Mouse (Mus musculus): ENCODE measurements around the gene Krt20. TPM values are rescaled to one million over a fixed set of nuclear protein-coding genes. Genes with fewer than 3 reads are reported as not detected.

Gene Krt20
- polyA plus RNA-seq, 1 experiment from 2014 or later = 0.35 TPM

Other genes with a start within 250 kb of the Krt20 start
- 366 and 375 TPM in 2 replicates for gene Smarce1, start 207.1 kb downstream of the Krt20 start, polyA plus RNA-seq (2016; fragmentation: Nextera tagmentation; extraction: Ambion mirVana)
- gene Krt222, start 194.1 kb downstream of the Krt20 start, polyA plus RNA-seq (2016; fragmentation: Nextera tagmentation; extraction: Ambion mirVana) = 0.98 and 1.5 TPM in 2 replicates
- gene Krt24, start 152.9 kb downstream of the Krt20 start, polyA plus RNA-seq (2016; fragmentation: Nextera tagmentation; extraction: Ambion mirVana) = not detected in 2 replicates
- not detected in 2 replicates for gene Krt25, start 115.2 kb downstream of the Krt20 start, polyA plus RNA-seq (2016; fragmentation: Nextera tagmentation; extraction: Ambion mirVana)
- gene Krt26, start 100.2 kb downstream of the Krt20 start, polyA plus RNA-seq (2016; fragmentation: Nextera tagmentation; extraction: Ambion mirVana) = 0.27 and 0.30 TPM in 2 replicates
- gene Krt27, start 87.0 kb downstream of the Krt20 start, polyA plus RNA-seq (2016; fragmentation: Nextera tagmentation; extraction: Ambion mirVana) = not detected in 2 replicates
- gene Krt28, start 63.2 kb downstream of the Krt20 start, polyA plus RNA-seq (2016; fragmentation: Nextera tagmentation; extraction: Ambion mirVana) = 0.21 and 0.27 TPM in 2 replicates
- 32.7 and 39.8 TPM in 2 replicates for gene Krt10, start 48.8 kb downstream of the Krt20 start, polyA plus RNA-seq (2016; fragmentation: Nextera tagmentation; extraction: Ambion mirVana)
- gene Krt12, start 15.9 kb downstream of the Krt20 start, polyA plus RNA-seq (2016; fragmentation: Nextera tagmentation; extraction: Ambion mirVana) = 0.12 TPM in 1 of 2 replicates, not detected in the other
- gene Krt23, start 55.0 kb upstream of the Krt20 start, polyA plus RNA-seq (2016; fragmentation: Nextera tagmentation; extraction: Ambion mirVana) = 0.22 TPM in 1 of 2 replicates, not detected in the other
- not detected in 2 replicates for gene Krt39, start 83.2 kb upstream of the Krt20 start, polyA plus RNA-seq (2016; fragmentation: Nextera tagmentation; extraction: Ambion mirVana)
- gene Krt40, start 105.0 kb upstream of the Krt20 start, polyA plus RNA-seq (2016; fragmentation: Nextera tagmentation; extraction: Ambion mirVana) = not detected in 2 replicates
- gene Krtap3-3, start 112.7 kb upstream of the Krt20 start, polyA plus RNA-seq (2016; fragmentation: Nextera tagmentation; extraction: Ambion mirVana) = not detected in 2 replicates
- not detected in 2 replicates for gene Krtap3-2, start 118.7 kb upstream of the Krt20 start, polyA plus RNA-seq (2016; fragmentation: Nextera tagmentation; extraction: Ambion mirVana)
- gene Gm11939, start 121.3 kb upstream of the Krt20 start, polyA plus RNA-seq (2016; fragmentation: Nextera tagmentation; extraction: Ambion mirVana) = not detected in 2 replicates
- gene Krtap3-1, start 128.5 kb upstream of the Krt20 start, polyA plus RNA-seq (2016; fragmentation: Nextera tagmentation; extraction: Ambion mirVana) = not detected in 2 replicates
- gene Krtap1-5, start 142.9 kb upstream of the Krt20 start, polyA plus RNA-seq (2016; fragmentation: Nextera tagmentation; extraction: Ambion mirVana) = not detected in 2 replicates
- not detected in 2 replicates for gene Krtap1-4, start 145.5 kb upstream of the Krt20 start, polyA plus RNA-seq (2016; fragmentation: Nextera tagmentation; extraction: Ambion mirVana)
- not detected in 2 replicates for gene Krtap1-3, start 153.2 kb upstream of the Krt20 start, polyA plus RNA-seq (2016; fragmentation: Nextera tagmentation; extraction: Ambion mirVana)
- not detected in 2 replicates for gene Krtap9-3, start 160.0 kb upstream of the Krt20 start, polyA plus RNA-seq (2016; fragmentation: Nextera tagmentation; extraction: Ambion mirVana)
- gene Gm11938, start 165.2 kb upstream of the Krt20 start, polyA plus RNA-seq (2016; fragmentation: Nextera tagmentation; extraction: Ambion mirVana) = not detected in 2 replicates
- not detected in 2 replicates for gene Gm11937, start 172.0 kb upstream of the Krt20 start, polyA plus RNA-seq (2016; fragmentation: Nextera tagmentation; extraction: Ambion mirVana)
- not detected in 2 replicates for gene Krtap2-4, start 176.7 kb upstream of the Krt20 start, polyA plus RNA-seq (2016; fragmentation: Nextera tagmentation; extraction: Ambion mirVana)
- not detected in 2 replicates for gene Gm11562, start 182.3 kb upstream of the Krt20 start, polyA plus RNA-seq (2016; fragmentation: Nextera tagmentation; extraction: Ambion mirVana)
- gene Krtap4-1, start 190.1 kb upstream of the Krt20 start, polyA plus RNA-seq (2016; fragmentation: Nextera tagmentation; extraction: Ambion mirVana) = not detected in 2 replicates
- not detected in 2 replicates for gene Krtap4-2, start 196.9 kb upstream of the Krt20 start, polyA plus RNA-seq (2016; fragmentation: Nextera tagmentation; extraction: Ambion mirVana)
- gene Krtap4-7, start 205.9 kb upstream of the Krt20 start, polyA plus RNA-seq (2016; fragmentation: Nextera tagmentation; extraction: Ambion mirVana) = not detected in 2 replicates
- gene Gm11555, start 212.1 kb upstream of the Krt20 start, polyA plus RNA-seq (2016; fragmentation: Nextera tagmentation; extraction: Ambion mirVana) = not detected in 2 replicates
- gene Gm11563, start 220.8 kb upstream of the Krt20 start, polyA plus RNA-seq (2016; fragmentation: Nextera tagmentation; extraction: Ambion mirVana) = not detected in 2 replicates
- not detected in 2 replicates for gene Krtap4-6, start 227.8 kb upstream of the Krt20 start, polyA plus RNA-seq (2016; fragmentation: Nextera tagmentation; extraction: Ambion mirVana)